Mouse (Mus musculus): ENCODE data around the gene Kcnrg. TPM values are rescaled to one million over a fixed set of nuclear protein-coding genes. Genes with fewer than 3 reads are reported as not detected.
"Not testable (repeated sequence)": the region's sequence is repeated elsewhere in the genome, so short reads cannot be mapped to it uniquely, and the experiment has no call there.

Kcnrg gene
- 0.26 and 0.41 TPM in 2 replicates for total RNA-seq (2021)
- long read RNA-seq, experiment 1 = 0 reads
- long read RNA-seq, experiment 2 = 0 reads

DNA sequence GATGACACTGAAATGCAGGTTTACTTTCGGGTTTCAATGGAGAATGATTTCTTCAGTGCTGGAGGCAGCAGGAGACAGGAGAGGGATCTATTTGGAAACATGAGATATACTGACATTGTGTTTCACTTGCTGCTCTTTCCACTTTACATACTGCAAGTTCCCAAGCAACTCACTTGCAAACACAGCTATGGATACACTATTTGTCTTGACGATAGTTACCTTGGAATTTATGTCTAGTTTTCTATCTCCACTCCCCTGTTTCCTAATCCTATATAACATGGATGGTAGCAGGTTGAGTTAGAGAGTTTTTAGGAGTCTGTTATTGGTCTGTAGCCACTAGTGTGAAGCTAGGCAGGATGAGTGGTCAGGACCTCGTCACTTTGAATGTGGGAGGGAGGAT, at the start of gene Kcnrg:
Gene Kcnrg, plus strand, starts transcription at position 301 of the 400 bp plus-strand sequence.
- no peak for DNase-seq

DNA sequence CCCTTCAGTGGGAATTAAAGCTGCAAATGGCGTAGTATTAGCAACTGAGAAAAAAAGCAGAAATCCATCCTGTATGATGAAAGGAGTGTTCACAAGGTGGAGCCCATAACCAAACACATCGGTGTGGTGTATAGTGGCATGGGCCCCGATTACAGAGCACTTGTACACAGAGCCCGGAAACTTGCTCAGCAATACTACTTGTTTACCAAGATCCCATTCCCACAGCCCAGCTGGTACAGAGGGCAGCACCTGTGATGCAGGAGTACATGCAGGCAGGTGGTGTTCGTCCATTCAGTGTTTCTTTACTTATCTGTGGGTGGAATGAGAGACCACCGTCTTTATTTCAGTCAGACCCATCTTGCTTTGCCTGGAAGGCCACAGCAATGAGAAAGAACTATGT, 48.4 kb upstream of the Kcnrg start:
- no peak for DNase-seq

DNA sequence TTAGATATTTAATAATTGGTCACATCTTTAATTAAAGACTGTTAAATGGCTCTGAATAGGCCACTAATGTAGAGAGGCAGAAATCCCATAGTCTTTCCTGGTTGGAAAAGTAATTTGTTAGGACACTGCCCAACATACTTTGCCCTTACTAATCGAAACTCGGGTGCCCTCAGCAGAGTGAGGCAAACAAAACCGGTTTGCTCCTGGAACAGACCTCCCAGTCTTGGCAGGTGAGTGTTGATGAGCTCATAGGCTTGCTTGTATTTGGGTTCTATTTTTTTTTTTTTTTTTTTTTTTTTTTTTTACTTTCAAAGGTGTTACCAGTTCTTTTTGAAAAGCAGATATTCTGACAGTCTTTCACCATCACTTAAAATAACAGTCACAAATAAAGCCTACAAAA, 47.4 kb upstream of the Kcnrg start:
- DNase-seq = no peak

DNA sequence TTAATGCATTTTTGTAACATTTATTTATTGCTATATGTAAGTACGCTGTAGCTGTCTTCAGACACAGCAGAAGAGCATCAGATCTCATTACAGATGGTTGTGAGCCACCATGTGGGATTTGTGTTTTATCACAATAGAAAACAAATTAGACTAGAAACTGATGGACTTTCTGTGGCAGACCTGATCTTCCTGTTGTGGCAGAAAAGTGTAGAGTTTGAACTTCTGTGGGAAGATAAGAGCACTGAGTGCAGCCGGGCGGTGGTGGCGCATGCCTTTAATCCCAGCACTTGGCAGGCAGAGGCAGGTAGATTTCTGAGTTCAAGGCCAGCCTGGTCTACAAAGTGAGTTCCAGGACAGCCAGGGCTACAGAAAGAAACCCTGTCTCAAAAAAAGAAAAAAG, 41.0 kb upstream of the Kcnrg start:
- not testable (repeated sequence) for DNase-seq

DNA sequence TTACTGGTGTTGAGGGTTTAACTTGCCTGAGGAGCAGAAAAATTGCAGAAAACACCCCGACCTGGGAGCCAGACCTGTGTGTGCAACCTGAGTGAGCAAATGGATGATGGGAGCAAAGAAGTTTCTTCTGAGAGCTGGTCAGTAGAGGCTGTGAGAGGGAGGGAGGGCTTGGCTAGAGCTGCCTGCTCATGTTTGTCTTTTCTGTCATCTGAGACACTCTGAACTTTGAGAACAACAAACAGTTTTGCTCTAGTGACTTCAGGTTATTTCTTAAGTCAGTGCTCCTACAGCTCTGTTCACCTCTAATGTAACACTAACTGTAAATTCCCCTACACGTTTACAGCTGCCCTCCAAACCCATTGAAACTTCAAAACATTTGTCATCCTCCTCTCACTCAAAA, 37.9 kb upstream of the Kcnrg start:
- DNase-seq = no peak

DNA sequence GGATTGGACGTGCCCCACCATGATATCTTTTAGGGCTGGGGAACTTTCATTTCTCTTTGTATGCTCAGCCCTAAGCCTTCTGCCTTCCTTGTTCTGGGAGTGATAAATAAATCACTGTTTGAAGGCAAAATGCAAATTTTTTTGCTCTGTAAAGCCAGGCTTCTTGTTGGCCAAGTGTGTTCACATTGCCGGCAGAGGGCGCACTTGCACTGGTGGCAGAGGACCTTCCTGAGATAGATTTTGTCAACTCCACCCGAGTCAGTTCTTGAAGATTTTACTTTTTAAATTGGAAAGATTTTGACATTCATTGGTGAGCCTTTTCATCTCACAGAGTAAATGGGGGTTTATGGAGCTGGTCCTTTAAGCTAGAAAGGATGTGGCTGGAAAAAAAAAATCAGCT, 35.9 kb upstream of the Kcnrg start:
- peak; percentile 94 for DNase-seq

DNA sequence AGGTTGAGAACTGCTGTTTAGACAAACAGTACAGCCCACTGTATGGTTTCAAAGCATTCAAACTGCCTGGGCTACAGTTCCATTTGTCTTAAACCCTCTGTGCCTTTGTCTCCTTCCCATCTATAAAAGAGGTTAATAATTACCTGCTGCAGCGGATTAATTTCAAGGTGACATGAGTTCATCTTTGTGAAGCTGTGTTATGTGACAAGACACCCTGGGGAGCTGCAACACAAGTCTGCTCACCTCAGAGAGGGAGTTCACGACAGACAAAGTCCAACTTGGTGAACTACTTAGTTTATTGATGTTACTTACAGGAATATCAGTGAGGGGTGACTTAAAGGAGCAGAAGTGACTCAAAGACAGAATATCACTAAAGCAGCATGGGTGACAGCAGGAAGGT, 35.1 kb upstream of the Kcnrg start:
- DNase-seq = no peak

DNA sequence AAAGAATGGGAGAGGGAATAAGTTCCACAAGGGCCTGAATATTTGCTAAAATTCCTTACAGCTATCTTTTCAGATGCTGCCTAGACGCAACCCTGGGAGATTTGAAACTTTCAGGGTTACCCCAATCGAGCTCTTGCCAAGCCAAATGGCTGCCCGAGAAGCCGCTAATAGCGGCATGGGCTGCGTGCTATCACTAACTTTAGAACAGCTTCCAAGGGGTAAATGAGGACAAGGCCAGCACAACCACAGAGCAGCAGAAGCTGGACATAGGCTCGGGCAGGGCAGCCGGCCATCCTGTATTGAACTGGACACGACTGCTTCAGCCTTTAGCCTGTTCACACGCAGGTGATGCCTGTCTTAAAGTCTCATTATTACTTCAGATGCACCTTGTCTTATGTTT, 32.2 kb upstream of the Kcnrg start:
- DNase-seq = peak; percentile 47

DNA sequence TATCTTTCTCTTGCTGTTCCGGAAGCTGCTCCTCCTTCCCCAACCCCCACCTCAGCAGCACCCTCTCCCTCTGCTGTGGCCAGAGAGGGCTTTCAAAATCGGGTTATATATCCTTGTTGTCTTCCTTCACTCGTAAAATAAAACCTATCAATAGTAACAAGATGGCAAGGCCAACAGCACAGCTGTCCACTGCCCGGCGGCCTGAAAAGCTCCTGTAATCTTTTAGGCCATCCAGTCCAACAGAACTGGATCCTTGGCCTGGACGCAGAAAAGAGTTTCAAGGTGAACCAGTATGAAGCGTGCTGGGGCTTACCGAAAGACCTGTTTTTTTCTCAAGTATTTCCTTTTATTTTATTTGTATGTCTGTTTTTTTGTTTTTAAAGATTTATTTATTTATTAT, 31.3 kb upstream of the Kcnrg start:
- peak; percentile 27 for DNase-seq

DNA sequence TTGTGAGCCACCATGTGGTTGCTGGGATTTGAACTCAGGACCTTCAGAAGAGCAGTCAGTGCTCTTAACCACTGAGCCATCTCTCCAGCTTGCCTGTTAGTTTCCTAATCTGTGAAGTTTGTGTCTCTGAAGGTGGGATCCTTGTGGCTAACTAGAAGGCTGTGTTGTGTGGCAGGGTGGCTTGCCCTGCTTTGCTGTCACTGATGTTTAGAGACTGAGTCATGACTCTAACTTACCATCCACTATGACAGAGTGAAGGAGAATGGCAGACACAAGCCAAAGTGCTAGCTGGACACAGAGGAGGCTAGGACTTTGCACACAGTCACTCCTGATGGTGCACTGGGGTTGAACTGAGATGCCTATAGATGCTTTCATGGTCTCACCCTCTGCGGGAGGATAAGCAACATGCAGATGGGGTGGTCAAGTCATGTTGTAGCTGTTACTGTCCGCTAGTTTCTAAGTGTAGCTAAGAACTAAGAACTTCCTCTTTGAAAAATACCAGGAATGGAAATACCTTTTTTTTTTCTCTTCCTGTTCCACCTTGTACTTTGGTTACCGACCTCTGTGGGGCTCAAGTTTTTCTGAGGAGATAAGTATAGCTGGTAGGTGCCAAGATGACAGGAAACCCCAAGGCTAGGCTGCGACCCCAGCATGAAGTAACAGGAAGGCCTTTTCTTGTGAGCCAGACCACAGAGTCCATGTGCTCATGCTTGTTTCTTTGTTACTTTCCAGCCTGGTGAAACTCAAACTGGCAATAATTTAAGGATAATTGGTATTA, 17.8 kb upstream of the Kcnrg start:
- DNase-seq = no peak

DNA sequence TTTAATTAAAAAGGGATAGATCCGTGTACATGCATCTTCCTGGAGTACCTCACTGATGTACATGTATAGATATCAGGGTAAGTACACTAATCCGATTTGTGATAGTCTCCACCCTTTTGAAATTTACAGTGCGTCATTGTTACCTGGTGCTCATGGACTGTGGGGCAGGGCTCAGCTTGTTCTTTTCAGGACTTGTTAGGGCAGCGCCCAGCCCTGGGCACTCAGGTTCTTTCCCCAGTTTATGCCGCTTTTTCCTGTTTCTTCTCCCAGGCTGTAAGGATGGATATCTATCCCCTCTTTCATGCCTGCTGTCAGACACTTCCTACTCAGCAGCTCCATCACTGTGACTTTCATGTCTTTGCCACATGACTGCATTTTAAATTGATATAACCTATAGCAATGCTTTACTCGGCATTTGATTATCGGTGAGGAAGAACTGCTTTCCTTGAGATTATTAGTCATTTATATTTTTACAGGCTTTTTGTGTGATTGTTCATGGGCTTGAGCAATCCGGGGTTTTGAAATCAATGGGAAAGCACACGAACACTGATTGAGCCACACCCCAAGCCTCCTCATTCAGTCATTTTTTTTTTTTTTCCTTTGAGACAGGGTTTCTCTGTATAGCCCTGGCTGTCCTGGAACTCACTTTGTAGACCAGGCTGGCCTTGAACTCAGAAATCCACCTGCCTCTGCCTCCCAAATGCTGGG, 10.4 kb upstream of the Kcnrg start:
- DNase-seq = peak; percentile 40

DNA sequence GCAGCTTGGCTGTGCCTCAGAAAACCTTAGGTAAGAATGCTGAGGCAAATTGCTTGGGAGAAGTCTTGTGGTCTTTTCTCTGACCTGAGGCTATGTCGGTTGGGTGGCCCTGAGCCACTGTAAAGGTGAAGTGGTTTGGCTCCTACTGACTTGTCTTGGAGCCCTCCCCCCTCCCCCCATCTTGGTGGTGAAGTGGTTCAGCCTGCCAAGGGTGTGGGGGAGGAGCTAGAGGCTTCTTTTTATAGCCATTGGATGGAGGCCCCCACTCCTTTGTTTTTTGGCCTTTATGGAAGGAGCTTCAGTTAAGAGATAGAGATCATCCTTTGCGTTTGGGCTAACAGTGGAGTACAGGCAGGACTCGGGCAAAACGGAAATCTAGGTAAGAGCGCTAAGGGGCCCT, 9.3 kb upstream of the Kcnrg start, which contains the start of gene Trim13:
Gene Trim13, plus strand, starts transcription at position 280 of the 400 bp plus-strand sequence.
- DNase-seq = no peak

DNA sequence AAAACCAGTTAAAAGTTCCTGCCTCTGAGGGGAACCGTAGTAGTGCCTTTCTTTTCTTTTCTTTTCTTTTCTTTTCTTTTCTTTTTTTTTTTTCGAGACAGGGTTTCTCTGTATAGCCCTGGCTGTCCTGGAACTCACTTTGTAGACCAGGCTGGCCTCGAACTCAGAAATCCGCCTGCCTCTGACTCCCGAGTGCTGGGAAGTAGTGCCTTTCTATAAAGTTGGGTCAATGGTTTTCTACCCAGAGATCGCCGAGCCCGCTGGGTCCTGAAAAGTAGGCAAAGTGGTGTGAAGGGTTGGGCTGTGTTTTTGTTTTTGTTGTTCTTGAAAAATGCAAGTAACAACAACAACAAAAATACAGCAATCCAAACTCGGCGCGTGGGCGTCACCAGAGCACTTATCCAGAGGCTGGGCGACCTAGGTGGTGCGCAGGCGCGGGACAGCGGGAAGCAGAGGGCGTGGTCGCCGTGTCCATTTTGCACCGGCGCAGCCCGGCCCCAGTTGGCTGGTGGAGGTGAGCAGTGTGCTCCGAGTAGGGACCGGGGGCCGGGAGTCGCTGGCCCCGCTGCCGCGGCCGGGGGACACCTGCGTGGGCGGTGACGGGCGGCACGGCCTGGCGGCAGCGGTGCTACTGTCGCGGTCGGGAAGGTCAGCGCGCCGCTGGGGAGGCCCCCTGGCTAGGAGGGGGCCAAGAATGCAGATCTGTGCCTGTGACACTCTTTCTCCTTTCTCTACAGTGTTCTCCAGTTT, 8.0 kb upstream of the Kcnrg start:
- peak; percentile 96 for DNase-seq

DNA sequence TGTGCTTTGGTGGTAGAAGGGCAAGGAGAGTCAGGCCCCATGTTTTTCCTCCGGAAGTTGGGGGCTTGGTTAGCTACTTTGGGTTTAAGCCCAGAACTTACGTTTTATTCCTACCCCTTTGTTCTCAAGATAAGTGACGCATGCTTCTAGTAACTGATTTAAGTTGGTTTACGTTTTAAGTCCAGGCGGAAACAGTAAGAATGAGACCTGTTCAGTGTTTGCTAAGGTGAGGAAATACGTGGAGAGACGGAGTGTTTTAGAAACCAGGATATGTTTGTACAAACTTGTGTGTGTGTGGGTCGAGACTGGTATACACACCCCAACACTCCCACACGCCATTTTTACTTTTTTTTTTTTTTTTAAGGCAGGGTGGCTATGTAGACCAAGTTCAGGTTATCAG, 5.9 kb upstream of the Kcnrg start:
- no peak for DNase-seq

DNA sequence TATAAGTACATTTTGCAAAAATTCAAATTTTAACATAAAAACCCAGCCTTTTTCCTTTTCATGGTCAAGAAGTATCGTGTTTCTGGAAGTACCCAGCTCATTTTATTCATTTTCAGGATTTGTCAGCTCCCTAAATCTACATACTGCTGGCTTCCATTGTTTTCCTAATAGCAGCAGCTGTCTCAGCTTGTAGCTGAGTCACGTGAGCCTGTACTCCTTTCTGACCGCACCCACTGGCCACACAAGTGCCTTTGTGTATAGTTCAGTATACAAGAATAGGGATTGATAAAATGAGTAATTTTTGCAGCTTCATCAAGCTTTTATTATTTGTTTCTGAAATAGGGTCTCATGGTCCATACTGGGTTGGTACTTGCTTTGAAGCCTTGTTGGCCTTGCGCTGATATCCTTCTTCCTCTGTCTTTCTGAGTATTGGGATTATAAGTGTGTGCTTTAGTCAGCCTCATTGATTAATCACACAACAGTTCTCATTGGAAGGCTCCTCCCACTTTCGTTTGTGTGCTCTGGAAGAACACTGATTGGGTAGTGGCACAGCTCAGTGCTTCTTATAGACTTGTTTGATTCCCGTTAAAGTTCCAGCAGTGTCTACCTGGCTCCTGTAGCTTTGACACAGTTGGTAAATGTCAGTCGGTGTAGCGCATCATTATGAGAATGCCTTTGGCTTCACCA, 4.0 kb upstream of the Kcnrg start:
- no peak for DNase-seq

DNA sequence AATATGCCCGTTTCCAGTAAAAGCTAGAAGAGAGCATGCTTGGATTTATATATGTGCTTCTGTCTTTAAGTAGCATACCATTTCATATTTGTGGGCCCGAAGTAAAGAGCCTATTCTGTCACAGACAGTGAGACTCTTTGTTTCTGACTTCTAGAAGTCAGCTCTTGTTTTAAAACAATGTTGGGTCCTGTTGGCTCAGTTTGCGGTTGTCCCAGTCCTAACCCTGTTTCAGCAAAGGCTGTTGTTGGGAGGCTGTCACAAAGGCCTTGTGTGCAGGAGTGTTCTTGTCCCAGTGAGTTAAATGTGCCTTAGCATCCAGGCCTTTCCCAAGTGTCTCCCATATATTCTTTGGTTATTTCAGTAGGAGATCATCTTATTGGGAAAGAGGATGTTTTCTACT, 3.2 kb upstream of the Kcnrg start:
- DNase-seq = no peak

DNA sequence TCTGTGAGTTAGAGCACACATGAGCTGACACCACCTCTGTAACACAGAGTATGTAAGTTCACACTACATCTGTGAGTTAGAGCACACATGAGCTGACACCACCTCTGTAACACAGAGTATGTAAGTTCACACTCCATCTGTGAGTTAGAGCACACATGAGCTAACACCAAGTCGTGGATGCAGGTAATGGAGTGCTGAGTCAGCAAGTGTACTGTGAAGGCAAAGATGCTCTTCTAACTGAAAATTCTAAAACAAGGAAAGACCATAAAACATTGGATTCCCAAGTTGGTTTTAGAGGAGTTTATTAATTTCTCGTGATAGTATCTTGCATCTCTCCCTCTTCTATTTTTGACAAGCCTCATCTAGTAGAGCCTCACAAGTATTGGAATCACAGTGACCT, 1.2 kb upstream of the Kcnrg start:
- not testable (repeated sequence) for DNase-seq

DNA sequence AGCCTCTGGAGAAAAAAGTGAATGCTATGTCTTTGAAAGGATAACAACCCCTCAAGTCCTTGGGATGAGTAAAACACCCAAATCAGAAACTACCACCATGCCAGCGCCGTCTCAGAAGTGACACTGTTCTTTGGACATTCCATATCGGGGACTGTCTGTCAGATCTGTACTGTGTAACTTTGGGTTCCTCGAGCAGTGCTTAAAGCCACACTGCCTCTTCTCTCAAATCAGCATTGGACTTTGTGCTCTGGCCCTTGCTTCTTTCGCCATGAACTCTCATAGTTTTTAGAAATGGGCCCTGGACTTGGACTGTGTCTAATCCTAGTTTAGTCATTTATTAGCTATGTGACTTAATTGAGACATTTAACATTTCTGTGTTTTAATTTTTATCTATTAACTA, 4.5 kb downstream of the Kcnrg start:
- no peak for DNase-seq

DNA sequence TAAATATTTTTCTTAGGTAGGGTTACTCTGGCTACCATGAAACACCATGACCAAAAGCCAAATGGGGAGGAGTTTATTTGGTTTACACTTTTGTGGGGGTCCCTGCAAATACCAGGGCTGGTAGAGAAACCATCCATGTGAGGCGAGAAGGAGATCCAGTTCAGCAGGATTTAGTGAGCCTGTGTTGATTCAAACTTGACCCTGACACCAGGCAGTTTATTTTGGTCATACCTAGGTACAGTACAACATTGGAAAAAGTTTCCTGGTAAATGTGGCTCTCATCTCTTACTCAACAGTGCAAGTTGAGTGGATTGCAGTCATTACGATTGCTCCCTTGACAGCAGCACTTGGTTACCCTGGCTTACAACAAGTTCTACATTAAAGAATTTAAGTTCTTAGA, 6.1 kb downstream of the Kcnrg start:
- DNase-seq = no peak

DNA sequence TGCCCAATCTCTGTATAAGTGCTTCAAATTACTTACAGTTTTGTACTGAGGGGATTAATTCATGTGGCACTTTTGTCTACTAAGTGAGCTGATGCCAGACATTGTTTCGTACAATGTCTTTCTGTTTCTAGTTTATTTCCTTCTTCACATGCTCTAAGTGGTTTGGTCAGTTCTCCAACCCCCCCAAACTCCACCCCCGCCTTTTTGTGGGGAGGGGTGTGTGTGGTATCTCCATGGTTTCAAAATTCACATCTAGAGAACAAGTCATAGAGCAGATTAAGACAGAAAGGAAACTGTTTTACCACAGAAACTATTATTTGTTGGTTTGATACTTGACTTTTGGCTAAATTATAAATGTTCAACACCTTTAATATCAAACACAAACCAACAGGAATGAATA, 13.1 kb downstream of the Kcnrg start:
- no peak for DNase-seq

DNA sequence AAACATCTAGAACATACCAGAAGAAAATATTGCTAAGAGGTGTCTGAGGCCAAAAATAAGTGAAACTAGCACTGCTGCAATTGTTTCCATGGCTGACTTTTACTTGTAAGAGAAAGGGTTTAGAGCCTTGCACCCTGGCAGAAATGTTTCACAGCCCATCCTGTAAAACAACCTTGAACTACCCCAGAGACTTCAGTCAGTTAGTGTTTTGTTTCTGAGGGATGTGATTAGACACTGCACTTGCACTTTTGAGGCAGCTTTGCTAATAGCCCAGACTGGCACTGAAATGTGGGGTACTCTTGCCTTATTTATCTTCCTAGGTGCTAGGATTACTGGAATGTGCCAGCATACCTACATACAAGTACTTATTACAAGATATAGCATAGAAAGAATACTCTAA, 28.7 kb downstream of the Kcnrg start:
- no peak for DNase-seq

DNA sequence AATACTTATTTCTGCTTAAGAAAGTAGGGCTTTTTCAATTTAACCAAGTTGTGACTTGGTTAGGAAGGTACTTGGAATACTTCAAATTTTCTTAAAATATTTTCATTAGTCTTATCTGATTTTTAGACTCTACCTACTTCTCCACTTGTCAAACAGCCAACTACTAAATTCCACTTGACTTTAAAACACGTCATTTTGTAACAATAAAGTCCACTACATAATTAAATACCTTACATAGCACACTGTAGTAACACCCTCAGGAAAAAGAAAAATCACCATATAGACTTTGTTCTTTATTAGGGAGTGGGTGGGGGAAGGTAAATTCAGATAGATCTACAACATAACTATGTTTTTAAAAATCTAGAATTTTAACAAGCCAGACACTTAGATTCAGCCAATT, 35.4 kb downstream of the Kcnrg start:
- no peak for DNase-seq

DNA sequence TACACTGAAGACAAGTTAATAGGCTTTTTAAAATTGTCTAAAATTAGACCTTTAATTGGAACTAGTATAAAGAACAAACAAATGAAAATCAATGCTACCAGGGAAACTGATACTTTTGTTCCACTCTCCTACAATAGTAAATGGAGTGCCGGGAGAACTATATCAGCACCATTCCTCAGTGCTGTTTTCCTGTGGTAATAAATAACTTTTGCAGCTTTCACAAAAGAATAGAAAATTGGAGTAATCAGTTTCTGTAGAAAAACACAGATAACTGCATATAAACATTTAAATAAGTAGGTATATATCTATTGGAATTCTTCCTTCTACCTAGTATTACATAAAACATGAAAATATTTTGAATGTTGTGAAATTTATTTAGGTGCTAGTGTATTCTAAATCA, 38.3 kb downstream of the Kcnrg start:
- DNase-seq = no peak
